Mouse (Mus musculus) heart, embryonic 11.5 days (tissue): ENCODE measurements around the gene Gm9970. TPM values are rescaled to one million over a fixed set of nuclear protein-coding genes. Genes with fewer than 3 reads are reported as not detected.

ENCODE experiments used
- ATAC-seq: fragments of 200-750 bp; cut with Nextera tagmentation; replicated peaks from 2 replicates; pipeline ENCODE4 v1.8.0; 2017; ENCODE audit warnings: moderate library complexity; ENCODE audit not compliant: insufficient number of reproducible peaks, low FRiP score, low TSS enrichment
- H3K27ac ChIP-seq: fragments of 300-500 bp; sonication (generic); 2 replicates; pipeline ENCODE4 v1.5.1; 2014; ENCODE audit warnings: mild to moderate bottlenecking, low read depth, low read length
- H3K27me3 ChIP-seq: fragments of 300-500 bp; sonication (generic); 2 replicates; pipeline ENCODE4 v1.6.1; 2014; ENCODE audit warnings: mild to moderate bottlenecking, low read length, mixed read lengths; ENCODE audit not compliant: control insufficient read depth, insufficient read depth
- H3K36me3 ChIP-seq: fragments of 300-500 bp; sonication (generic); 2 replicates; pipeline ENCODE4 v1.6.1; 2014; ENCODE audit warnings: mild to moderate bottlenecking, low read length, moderate library complexity, mixed read lengths; ENCODE audit not compliant: control insufficient read depth, insufficient read depth
- H3K4me1 ChIP-seq: fragments of 300-500 bp; sonication (generic); 2 replicates; pipeline ENCODE4 v1.6.1; 2014; ENCODE audit warnings: low read length; ENCODE audit not compliant: control insufficient read depth, insufficient read depth
- H3K4me2 ChIP-seq: fragments of 300-500 bp; sonication (generic); 2 replicates; pipeline ENCODE4 v1.6.1; 2014; ENCODE audit warnings: mild to moderate bottlenecking, moderate library complexity
- H3K4me3 ChIP-seq: fragments of 300-500 bp; sonication (generic); 2 replicates; pipeline ENCODE4 v1.5.1; 2014; ENCODE audit warnings: low read depth, low read length
- H3K9ac ChIP-seq: fragments of 300-500 bp; sonication (generic); 2 replicates; pipeline ENCODE4 v1.6.1; 2014; ENCODE audit warnings: mild to moderate bottlenecking, low read depth, low read length, moderate library complexity
- H3K9me3 ChIP-seq: fragments of 300-500 bp; sonication (generic); replicated peaks from 2 replicates; pipeline ENCODE4 v1.6.1; 2016; ENCODE audit warnings: low read length; ENCODE audit not compliant: control insufficient read depth
- WGBS: fragments of 180-500 bp; shearing (Covaris S2); extraction: QIAGEN DNeasy Blood & Tissue Kit; methylation state at CpG from one replicate; pipeline ENCODE4 v1.1.7; 2014; ENCODE audit not compliant: insufficient replicate concordance; 5-methylcytosine and 5-hydroxymethylcytosine counted together
- polyA plus RNA-seq: library from polyadenylated mRNA; unstranded; fragments of >200 nt; fragmentation: Nextera tagmentation; extraction: Ambion mirVana; gene quantifications from 2 replicates; pipeline ENCODE4 v1.2.1, GENCODE M21; 2014

The Gm9970 gene
- polyA plus RNA-seq = 0.53 and 0.59 TPM in 2 replicates

- Histone ChIP-seq H3K27me3 (no peaks in the 10 kb centered on the region), H3K36me3 (peaks cover 16% of the 10 kb centered on the region), H3K27ac (peak within 1 kb of the TSS; percentile 99), H3K4me3 (peak within 1 kb of the TSS; percentile 89), H3K9me3 (peaks cover 2% of the 10 kb centered on the region; the same call in 1 of the 2 replicates), H3K9ac (peak within 1 kb of the TSS; percentile 98), H3K4me2 (peak within 1 kb of the TSS; percentile 75), H3K4me1 (peaks cover 5% of the 10 kb centered on the region)
- WGBS = under 1% methylated on average over 80 of the region's 103 CpGs
- peak; percentile 98 for ATAC-seq
Observed at GRCm38 (mm10) chr5:31240637-31241521, at the start of gene Gm9970, which contains the start of gene Nrbp1. Gm9970 (minus strand) TSS chr5:31241232. Nrbp1 (plus strand) TSS chr5:31240864.

GRCm38 (mm10) chr5:31289626-31290230 is 48.7 kb upstream of the Gm9970 start:
- peak overlapping the region; percentile 34; the same call in 1 of the 2 replicates for H3K9ac ChIP-seq
- peaks cover 6% of the 10 kb centered on the region; the same call in 1 of the 2 replicates for H3K4me1 ChIP-seq
- H3K36me3 ChIP-seq = peaks cover 13% of the 10 kb centered on the region
- ATAC-seq = no peak
- WGBS = 74% methylated on average over 3 of the region's 3 CpGs
- H3K27me3 ChIP-seq = no peaks in the 10 kb centered on the region
- H3K27ac ChIP-seq = no peak overlapping the region
- H3K9me3 ChIP-seq = no peaks in the 10 kb centered on the region
- peak overlapping the region; percentile 53; the same call in 1 of the 2 replicates for H3K4me3 ChIP-seq
- H3K4me2 ChIP-seq = peak overlapping the region; percentile 79

- Histone ChIP-seq H3K36me3 (peaks cover 9% of the 10 kb centered on the region), H3K27me3 (no peaks in the 10 kb centered on the region), H3K9ac (no peak overlapping the region), H3K4me3 (no peak overlapping the region), H3K4me2 (no peak overlapping the region), H3K4me1 (peaks cover 6% of the 10 kb centered on the region; the same call in 1 of the 2 replicates), H3K9me3 (no peaks in the 10 kb centered on the region), H3K27ac (no peak overlapping the region)
- WGBS = 73% methylated on average over 3 of the region's 3 CpGs
- no peak for ATAC-seq
Observed at GRCm38 (mm10) chr5:31288655-31289054, 47.6 kb upstream of the Gm9970 start.

GRCm38 (mm10) chr5:31288225-31288624 is 47.2 kb upstream of the Gm9970 start:
- no peak overlapping the region for H3K9ac ChIP-seq
- H3K4me2 ChIP-seq = no peak overlapping the region
- peaks cover 6% of the 10 kb centered on the region; the same call in 1 of the 2 replicates for H3K4me1 ChIP-seq
- no peak overlapping the region for H3K27ac ChIP-seq
- no peak for ATAC-seq
- WGBS = 74% methylated on average over 4 of the region's 4 CpGs
- no peak overlapping the region for H3K4me3 ChIP-seq
- H3K36me3 ChIP-seq = peaks cover 10% of the 10 kb centered on the region
- no peaks in the 10 kb centered on the region for H3K27me3 ChIP-seq
- no peaks in the 10 kb centered on the region for H3K9me3 ChIP-seq

GRCm38 (mm10) chr5:31279245-31279988 is 38.4 kb upstream of the Gm9970 start:
- 80% methylated on average over 20 of the region's 20 CpGs for WGBS
- Histone ChIP-seq H3K4me1 (no peaks in the 10 kb centered on the region), H3K27ac (no peak overlapping the region), H3K9me3 (no peaks in the 10 kb centered on the region), H3K4me3 (no peak overlapping the region), H3K36me3 (peaks cover 28% of the 10 kb centered on the region), H3K9ac (no peak overlapping the region), H3K4me2 (no peak overlapping the region), H3K27me3 (no peaks in the 10 kb centered on the region)
- ATAC-seq = no peak

GRCm38 (mm10) chr5:31273018-31273417 is 32.0 kb upstream of the Gm9970 start:
- 83% methylated on average over 6 of the region's 6 CpGs for WGBS
- Histone ChIP-seq H3K9me3 (no peaks in the 10 kb centered on the region), H3K4me2 (no peak overlapping the region), H3K36me3 (peaks cover 19% of the 10 kb centered on the region), H3K4me1 (no peaks in the 10 kb centered on the region), H3K27ac (no peak overlapping the region), H3K9ac (no peak overlapping the region), H3K27me3 (no peaks in the 10 kb centered on the region), H3K4me3 (no peak overlapping the region)
- ATAC-seq = no peak

- H3K27me3 ChIP-seq = no peaks in the 10 kb centered on the region
- no peak for ATAC-seq
- H3K36me3 ChIP-seq = peaks cover 16% of the 10 kb centered on the region
- H3K9ac ChIP-seq = no peak overlapping the region
- H3K4me2 ChIP-seq = no peak overlapping the region
- no peak overlapping the region for H3K4me3 ChIP-seq
- H3K27ac ChIP-seq = no peak overlapping the region
- no peaks in the 10 kb centered on the region for H3K9me3 ChIP-seq
- H3K4me1 ChIP-seq = no peaks in the 10 kb centered on the region
- 79% methylated on average over 6 of the region's 6 CpGs for WGBS
Observed at GRCm38 (mm10) chr5:31267686-31268085, 26.7 kb upstream of the Gm9970 start.

GRCm38 (mm10) chr5:31266101-31266500 is 25.1 kb upstream of the Gm9970 start:
- Histone ChIP-seq H3K27ac (no peak overlapping the region), H3K27me3 (no peaks in the 10 kb centered on the region), H3K4me1 (no peaks in the 10 kb centered on the region), H3K9ac (no peak overlapping the region), H3K4me2 (no peak overlapping the region), H3K36me3 (peaks cover 13% of the 10 kb centered on the region), H3K4me3 (no peak overlapping the region), H3K9me3 (no peaks in the 10 kb centered on the region)
- no peak for ATAC-seq
- WGBS = 86% methylated on average over 7 of the region's 7 CpGs
